Mouse (Mus musculus) cerebellum, adult 8-10 months (tissue): ENCODE data around the gene Olfr698.
"Not testable (repeated sequence)": the region's sequence is repeated elsewhere in the genome, so short reads cannot be mapped to it uniquely, and the experiment has no call there.

Source experiments
- DNase-seq: peaks from one replicate; pipeline ENCODE4 v3.0.0; 2022

Gene Olfr698

GRCm38 (mm10) chr7:106755297-106755696 lies at the start of gene Olfr698:
TSS of gene Olfr698 (minus strand) at chr7:106755397.
- no peak for DNase-seq

GRCm38 (mm10) chr7:106793098-106793497 lies 37.9 kb upstream of the Olfr698 start, which contains the start of gene Olfr699:
TSS of gene Olfr699 (minus strand) at chr7:106793198.
- no peak for DNase-seq

- DNase-seq, result no peak
Observed at GRCm38 (mm10) chr7:106788330-106788729, 33.1 kb upstream of the Olfr698 start.

- not testable (repeated sequence) for DNase-seq
Observed at GRCm38 (mm10) chr7:106761008-106761407, 5.8 kb upstream of the Olfr698 start.

- DNase-seq, result no peak
Observed at GRCm38 (mm10) chr7:106758800-106759199, 3.6 kb upstream of the Olfr698 start.

GRCm38 (mm10) chr7:106745811-106746210 lies 9.4 kb downstream of the Olfr698 start:
- DNase-seq, result no peak

- DNase-seq, result no peak
Observed at GRCm38 (mm10) chr7:106742343-106742742, 12.9 kb downstream of the Olfr698 start, which contains the start of gene Olfr697. TSS of gene Olfr697 (minus strand) at chr7:106742443.

GRCm38 (mm10) chr7:106737028-106737427 lies 18.2 kb downstream of the Olfr698 start:
- DNase-seq, result no peak

GRCm38 (mm10) chr7:106733717-106734116 lies 21.5 kb downstream of the Olfr698 start:
- DNase-seq, result no peak

- not testable (repeated sequence) for DNase-seq
Observed at GRCm38 (mm10) chr7:106725654-106726053, 29.5 kb downstream of the Olfr698 start.

GRCm38 (mm10) chr7:106716296-106716695 lies 38.9 kb downstream of the Olfr698 start, which contains the start of gene Olfr695:
TSS of gene Olfr695 (minus strand) at chr7:106716396.
- no peak for DNase-seq

- DNase-seq, result no peak
Observed at GRCm38 (mm10) chr7:106711463-106711862, 43.7 kb downstream of the Olfr698 start.

GRCm38 (mm10) chr7:106707705-106708104 lies 47.5 kb downstream of the Olfr698 start:
- not testable (repeated sequence) for DNase-seq
